ENCODE assay signal across 11 mouse cellular contexts in genomic region chr7:101868241-101869162, GRCm38 (mm10). TPM values are rescaled to one million over a fixed set of nuclear protein-coding genes. Genes with fewer than 3 reads are reported as not detected.
A peak's percentile ranks its signal among the peaks of the same experiment; 100 is the strongest.
DNase-seq lines count a peak whose midpoint lies in the region; ATAC-seq and TF ChIP-seq lines count a peak whose summit lies in the region.
"Had no signal": no experiment of that assay in that cellular context is flagged by ENCODE, and none has a peak within 500 bp of the region (broad histone marks: within the 10 kb centered on the region; RNA-seq: fewer than 3 reads in every experiment).

No protein-coding gene starts in this region.

- WGBS in lung, embryonic 14.5 days, result 59% methylated on average over 13 of the region's 13 CpGs
- 74% methylated on average over 13 of the region's 13 CpGs for WGBS in lung, postnatal 0 days
- 57% methylated on average over 13 of the region's 13 CpGs for WGBS in heart, embryonic 15.5 days
- 63% methylated on average over 13 of the region's 13 CpGs for WGBS in neural tube, embryonic 15.5 days
- WGBS in stomach, postnatal 0 days, result 73% methylated on average over 13 of the region's 13 CpGs

- no peak for TF ChIP-seq EP300 in lung, postnatal 0 days (IDR thresholded peaks at IDR 0.05)
- TF ChIP-seq EP300 in stomach, postnatal 0 days (optimal IDR thresholded peaks at IDR 0.05), result no peak

- H3K4me1 ChIP-seq in lung, embryonic 14.5 days (ENCODE audit: insufficient read depth), result no peaks in the 10 kb centered on the region
- no peaks in the 10 kb centered on the region for H3K4me1 ChIP-seq in lung, postnatal 0 days (ENCODE audit: insufficient read depth, low read depth, low read length)
- H3K4me1 ChIP-seq in heart, embryonic 15.5 days (replicated peaks), result peaks cover 21% of the 10 kb centered on the region
- H3K4me1 ChIP-seq in neural tube, embryonic 15.5 days, result no peaks in the 10 kb centered on the region
- no peaks in the 10 kb centered on the region for H3K4me1 ChIP-seq in stomach, postnatal 0 days (replicated peaks; ENCODE audit: control insufficient read depth, insufficient read depth)

- DNase-seq in lung, embryonic 14.5 days, result peak; percentile 37
- DNase-seq in lung, postnatal 0 days (ENCODE audit: low spot score), result no peak
- peak; percentile 62 for DNase-seq in kidney, postnatal 14 days
- DNase-seq in retina, postnatal 7 days (ENCODE audit: low read depth, low spot score), result peak; percentile 55
- no peak for DNase-seq in stomach, postnatal 0 days (ENCODE audit: low spot score)
- DNase-seq in left cerebral cortex, postnatal 14 days (ENCODE audit: low spot score in 2 of 2), result no peak
- DNase-seq: cerebellum, adult 11-12 months had no signal

- no peak overlapping the region for H3K4me2 ChIP-seq in lung, embryonic 14.5 days
- no peak overlapping the region for H3K4me2 ChIP-seq in lung, postnatal 0 days (replicated peaks; ENCODE audit: low read depth, low read length)
- H3K4me2 ChIP-seq in heart, embryonic 15.5 days, result no peak overlapping the region
- no peak overlapping the region for H3K4me2 ChIP-seq in neural tube, embryonic 15.5 days
- no peak overlapping the region for H3K4me2 ChIP-seq in stomach, postnatal 0 days (replicated peaks; ENCODE audit: low read depth)
- H3K4me2 ChIP-seq: liver, embryonic 15.5 days had no signal

- ATAC-seq in lung, embryonic 14.5 days (ENCODE audit: insufficient read depth), result no peak
- ATAC-seq in lung, postnatal 0 days, result no peak
- ATAC-seq in heart, embryonic 15.5 days (replicated peaks; ENCODE audit: insufficient number of reproducible peaks, insufficient read depth, low FRiP score, low read depth), result 0 out of 2 replicates have a peak, but pooled peaks have one; percentile 50
- no peak for ATAC-seq in neural tube, embryonic 15.5 days (ENCODE audit: low FRiP score)
- ATAC-seq in stomach, postnatal 0 days (ENCODE audit: low FRiP score, low TSS enrichment), result no peak

- H3K9me3 ChIP-seq in lung, embryonic 14.5 days (ENCODE audit: low read depth, low read length), result no peaks in the 10 kb centered on the region
- H3K9me3 ChIP-seq in lung, postnatal 0 days (ENCODE audit: low read length), result no peaks in the 10 kb centered on the region
- H3K9me3 ChIP-seq in heart, embryonic 15.5 days (replicated peaks), result no peaks in the 10 kb centered on the region
- no peaks in the 10 kb centered on the region for H3K9me3 ChIP-seq in neural tube, embryonic 15.5 days (replicated peaks)
- no peaks in the 10 kb centered on the region for H3K9me3 ChIP-seq in stomach, postnatal 0 days (ENCODE audit: control insufficient read depth, low read length)
- H3K9me3 ChIP-seq: liver, embryonic 15.5 days had no signal

- intact Hi-C loops in left cerebral cortex, postnatal 14 days (cut with DNase I), result no loop called here

- H3K27ac ChIP-seq in lung, embryonic 14.5 days (ENCODE audit: low read depth), result no peak overlapping the region
- H3K27ac ChIP-seq in lung, postnatal 0 days (ENCODE audit: low read length), result no peak overlapping the region
- H3K27ac ChIP-seq in heart, embryonic 15.5 days, result peak overlapping the region; percentile 48
- H3K27ac ChIP-seq in neural tube, embryonic 15.5 days (replicated peaks), result no peak overlapping the region
- no peak overlapping the region for H3K27ac ChIP-seq in stomach, postnatal 0 days (replicated peaks)
- H3K27ac ChIP-seq: liver, embryonic 15.5 days had no signal

- no peak overlapping the region for H3K4me3 ChIP-seq in lung, embryonic 14.5 days (ENCODE audit: low read depth, low read length)
- H3K4me3 ChIP-seq in lung, postnatal 0 days (ENCODE audit: low read depth, low read length), result no peak overlapping the region
- no peak overlapping the region for H3K4me3 ChIP-seq in heart, embryonic 15.5 days
- no peak overlapping the region for H3K4me3 ChIP-seq in neural tube, embryonic 15.5 days (replicated peaks)
- no peak overlapping the region for H3K4me3 ChIP-seq in stomach, postnatal 0 days (ENCODE audit: low read depth, low read length)
- H3K4me3 ChIP-seq: liver, embryonic 15.5 days had no signal

- no peak overlapping the region for H3K9ac ChIP-seq in lung, embryonic 14.5 days
- no peak overlapping the region for H3K9ac ChIP-seq in lung, postnatal 0 days (replicated peaks; ENCODE audit: low read depth)
- no peak overlapping the region for H3K9ac ChIP-seq in heart, embryonic 15.5 days
- no peak overlapping the region for H3K9ac ChIP-seq in neural tube, embryonic 15.5 days (replicated peaks)
- H3K9ac ChIP-seq in stomach, postnatal 0 days (ENCODE audit: low read length), result no peak overlapping the region
- H3K9ac ChIP-seq: liver, embryonic 15.5 days had no signal

- H3K36me3 ChIP-seq in lung, embryonic 14.5 days (ENCODE audit: insufficient read depth), result no peaks in the 10 kb centered on the region
- H3K36me3 ChIP-seq in lung, postnatal 0 days (ENCODE audit: insufficient read depth, low read length), result no peaks in the 10 kb centered on the region
- no peaks in the 10 kb centered on the region for H3K36me3 ChIP-seq in heart, embryonic 15.5 days
- H3K36me3 ChIP-seq in neural tube, embryonic 15.5 days, result no peaks in the 10 kb centered on the region
- no peaks in the 10 kb centered on the region for H3K36me3 ChIP-seq in stomach, postnatal 0 days (ENCODE audit: control insufficient read depth, insufficient read depth, low read length)
- H3K36me3 ChIP-seq: liver, embryonic 15.5 days had no signal

- no peak for TF ChIP-seq CTCF in lung, embryonic 14.5 days (IDR thresholded peaks at IDR 0.05; ENCODE audit: low read depth)
- no peak for TF ChIP-seq CTCF in lung, postnatal 0 days (IDR thresholded peaks at IDR 0.05)
- TF ChIP-seq CTCF in stomach, postnatal 0 days (IDR thresholded peaks at IDR 0.05; ENCODE audit: low read depth), result no peak

- no peaks in the 10 kb centered on the region for H3K27me3 ChIP-seq in lung, embryonic 14.5 days (ENCODE audit: insufficient read depth, low read length)
- no peaks in the 10 kb centered on the region for H3K27me3 ChIP-seq in lung, postnatal 0 days (replicated peaks; ENCODE audit: insufficient read depth, low read length)
- no peaks in the 10 kb centered on the region for H3K27me3 ChIP-seq in heart, embryonic 15.5 days
- no peaks in the 10 kb centered on the region for H3K27me3 ChIP-seq in neural tube, embryonic 15.5 days (replicated peaks)
- no peaks in the 10 kb centered on the region for H3K27me3 ChIP-seq in stomach, postnatal 0 days (ENCODE audit: control insufficient read depth, insufficient read depth, low read length)
- H3K27me3 ChIP-seq: liver, embryonic 15.5 days had no signal

RNA-seq across cellular contexts. Expression of gene Folr1, which starts 2.1 kb away (rescaled TPM):
- 0.20 and 0.73 TPM in 2 replicates for polyA plus RNA-seq in lung, embryonic 14.5 days (2014; fragmentation: Nextera tagmentation; extraction: Ambion mirVana)
- polyA plus RNA-seq in lung, postnatal 0 days (2015; fragmentation: Nextera tagmentation; extraction: Ambion mirVana), result 0.95 and 2.4 TPM in 2 replicates
- polyA plus RNA-seq in heart, embryonic 15.5 days (2015; fragmentation: Nextera tagmentation; extraction: Ambion mirVana), result 4.3 and 6.1 TPM in 2 replicates
- polyA plus RNA-seq in neural tube, embryonic 15.5 days (2015; fragmentation: Nextera tagmentation; extraction: Ambion mirVana), result 1.7 and 8.7 TPM in 2 replicates
- 3.2 and 4.0 TPM in 2 replicates for polyA plus RNA-seq in stomach, postnatal 0 days (2015; fragmentation: Nextera tagmentation; extraction: Ambion mirVana)
- total RNA-seq in left cerebral cortex, postnatal 14 days (2021), result 1 to 10 TPM; 4.2 to 5.7 TPM

RNA-seq across cellular contexts. Expression of gene Anapc15, which starts 5.0 kb away (rescaled TPM):
- 85.9 and 90.4 TPM in 2 replicates for polyA plus RNA-seq in lung, embryonic 14.5 days (2014; fragmentation: Nextera tagmentation; extraction: Ambion mirVana)
- polyA plus RNA-seq in lung, postnatal 0 days (2015; fragmentation: Nextera tagmentation; extraction: Ambion mirVana), result 26.0 and 28.8 TPM in 2 replicates
- polyA plus RNA-seq in heart, embryonic 15.5 days (2015; fragmentation: Nextera tagmentation; extraction: Ambion mirVana), result 48.3 and 54.7 TPM in 2 replicates
- polyA plus RNA-seq in neural tube, embryonic 15.5 days (2015; fragmentation: Nextera tagmentation; extraction: Ambion mirVana), result 73.6 and 74.3 TPM in 2 replicates
- 38.8 and 42.7 TPM in 2 replicates for polyA plus RNA-seq in stomach, postnatal 0 days (2015; fragmentation: Nextera tagmentation; extraction: Ambion mirVana)
- 10 to 100 TPM; 29.5 to 32.7 TPM for total RNA-seq in left cerebral cortex, postnatal 14 days (2021)

RNA-seq across cellular contexts. Expression of gene Folr2, which starts 11.5 kb away (rescaled TPM):
- 2.6 and 2.8 TPM in 2 replicates for polyA plus RNA-seq in lung, embryonic 14.5 days (2014; fragmentation: Nextera tagmentation; extraction: Ambion mirVana)
- polyA plus RNA-seq in lung, postnatal 0 days (2015; fragmentation: Nextera tagmentation; extraction: Ambion mirVana), result 0.73 and 0.81 TPM in 2 replicates
- polyA plus RNA-seq in heart, embryonic 15.5 days (2015; fragmentation: Nextera tagmentation; extraction: Ambion mirVana), result 1.1 and 1.9 TPM in 2 replicates
- 2.1 TPM in 2 replicates for polyA plus RNA-seq in neural tube, embryonic 15.5 days (2015; fragmentation: Nextera tagmentation; extraction: Ambion mirVana)
- 1.3 and 2.0 TPM in 2 replicates for polyA plus RNA-seq in stomach, postnatal 0 days (2015; fragmentation: Nextera tagmentation; extraction: Ambion mirVana)
- under 1 TPM; 0.76 to 0.83 TPM for total RNA-seq in left cerebral cortex, postnatal 14 days (2021)
- polyA plus RNA-seq: neural tube, embryonic 14.5 days had no signal

RNA-seq across cellular contexts. Expression of gene Inppl1, which starts 30.5 kb away (rescaled TPM):
- polyA plus RNA-seq in lung, embryonic 14.5 days (2014; fragmentation: Nextera tagmentation; extraction: Ambion mirVana), result 35.6 and 37.4 TPM in 2 replicates
- 24.2 and 33.8 TPM in 2 replicates for polyA plus RNA-seq in lung, postnatal 0 days (2015; fragmentation: Nextera tagmentation; extraction: Ambion mirVana)
- polyA plus RNA-seq in heart, embryonic 15.5 days (2015; fragmentation: Nextera tagmentation; extraction: Ambion mirVana), result 52.7 and 64.5 TPM in 2 replicates
- 11.5 and 16.2 TPM in 2 replicates for polyA plus RNA-seq in neural tube, embryonic 15.5 days (2015; fragmentation: Nextera tagmentation; extraction: Ambion mirVana)
- polyA plus RNA-seq in stomach, postnatal 0 days (2015; fragmentation: Nextera tagmentation; extraction: Ambion mirVana), result 16.6 and 17.6 TPM in 2 replicates
- total RNA-seq in left cerebral cortex, postnatal 14 days (2021), result 10 to 100 TPM; 23.0 to 27.3 TPM

RNA-seq across cellular contexts. Expression of gene Lamtor1, which starts 37.2 kb away (rescaled TPM):
- 151 and 161 TPM in 2 replicates for polyA plus RNA-seq in lung, embryonic 14.5 days (2014; fragmentation: Nextera tagmentation; extraction: Ambion mirVana)
- polyA plus RNA-seq in lung, postnatal 0 days (2015; fragmentation: Nextera tagmentation; extraction: Ambion mirVana), result 131 and 153 TPM in 2 replicates
- polyA plus RNA-seq in heart, embryonic 15.5 days (2015; fragmentation: Nextera tagmentation; extraction: Ambion mirVana), result 130 and 151 TPM in 2 replicates
- polyA plus RNA-seq in neural tube, embryonic 15.5 days (2015; fragmentation: Nextera tagmentation; extraction: Ambion mirVana), result 156 and 158 TPM in 2 replicates
- polyA plus RNA-seq in stomach, postnatal 0 days (2015; fragmentation: Nextera tagmentation; extraction: Ambion mirVana), result 119 and 122 TPM in 2 replicates
- 100 to 1,000 TPM; 102 TPM for total RNA-seq in left cerebral cortex, postnatal 14 days (2021)

Comparison
In these comparisons a context has a peak if more than half of its experiments do, and no peak if none do; other contexts are left out.
1. DNase-seq: peak in lung, embryonic 14.5 days (single experiment), kidney, postnatal 14 days (single experiment) and retina, postnatal 7 days (single experiment); none in lung, postnatal 0 days (single experiment), stomach, postnatal 0 days (single experiment) and left cerebral cortex, postnatal 14 days (0 of 2).